Comparison of ENCODE assay signal across 8 mouse cellular contexts in the genomic region with DNA sequence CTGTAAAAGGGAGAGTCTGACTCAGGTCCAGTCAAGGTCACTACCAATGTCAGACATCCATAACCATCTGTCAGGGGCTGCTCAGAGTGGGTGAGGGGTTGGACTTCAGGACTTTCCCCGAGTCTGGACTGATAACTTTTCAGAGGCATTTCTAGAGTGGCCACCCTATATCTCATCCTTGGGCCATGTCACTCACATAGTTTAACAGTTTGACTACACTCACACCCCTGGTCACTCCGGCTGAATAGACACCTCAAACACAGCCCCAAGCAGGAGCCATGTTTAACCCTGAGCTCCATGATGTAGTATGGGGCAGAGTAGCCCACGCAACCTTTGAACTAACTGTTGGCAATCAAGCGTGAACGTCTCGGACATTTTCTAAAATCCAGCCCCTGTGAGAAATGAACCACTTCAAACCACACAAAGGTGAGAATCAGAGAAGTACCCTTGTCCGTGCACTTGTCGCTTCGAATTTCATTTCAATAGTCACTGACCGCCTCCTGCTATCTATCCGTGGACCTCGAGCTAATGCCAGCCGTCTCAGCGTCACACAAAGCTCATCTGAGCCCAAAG. TPM values are rescaled to one million over a fixed set of nuclear protein-coding genes. Genes with fewer than 3 reads are reported as not detected.
A peak's percentile ranks its signal among the peaks of the same experiment; 100 is the strongest.
DNase-seq lines count a peak whose midpoint lies in the region; ATAC-seq and TF ChIP-seq lines count a peak whose summit lies in the region.

No protein-coding gene starts in this region.

- H3K27ac ChIP-seq in left cerebral cortex, adult 2 months, result peak overlapping the region; percentile 88
- peak overlapping the region; percentile 94 for H3K27ac ChIP-seq in embryonic facial prominence, embryonic 14.5 days (replicated peaks; ENCODE audit: low read depth, low read length)
- peak overlapping the region; percentile 96 for H3K27ac ChIP-seq in kidney, embryonic 15.5 days
- H3K27ac ChIP-seq in neural tube, embryonic 12.5 days, result peak overlapping the region; percentile 11; the same call in 1 of the 2 replicates

- H3K9me3 ChIP-seq in embryonic facial prominence, embryonic 14.5 days (ENCODE audit: control insufficient read depth, low read length), result no peaks in the 10 kb centered on the region
- H3K9me3 ChIP-seq in kidney, embryonic 15.5 days (replicated peaks), result no peaks in the 10 kb centered on the region
- no peaks in the 10 kb centered on the region for H3K9me3 ChIP-seq in neural tube, embryonic 12.5 days

- DNase-seq in left cerebral cortex, adult 2 months (ENCODE audit: extremely low spot score in 1 of 2, low spot score in 2 of 2), result no peak
- no peak for DNase-seq in left cerebral cortex, adult 11 months (ENCODE audit: low spot score)
- DNase-seq in embryonic facial prominence, embryonic 14.5 days (ENCODE audit: low spot score), result no peak
- no peak for DNase-seq in retina, postnatal 1 day
- no peak for DNase-seq in gastrocnemius, postnatal 14 days

- peak overlapping the region; percentile 78 for H3K9ac ChIP-seq in embryonic facial prominence, embryonic 14.5 days (ENCODE audit: low read depth, low read length)
- peak overlapping the region; percentile 77 for H3K9ac ChIP-seq in kidney, embryonic 15.5 days
- H3K9ac ChIP-seq in neural tube, embryonic 12.5 days, result 0 out of 2 replicates have a peak overlapping the region, but pooled peaks have one; percentile 38

- WGBS in embryonic facial prominence, embryonic 14.5 days, result 6% methylated on average over 14 of the region's 14 CpGs
- WGBS in kidney, embryonic 15.5 days, result 5% methylated on average over 14 of the region's 14 CpGs
- WGBS in neural tube, embryonic 12.5 days, result 7% methylated on average over 14 of the region's 14 CpGs

- H3K4me2 ChIP-seq in embryonic facial prominence, embryonic 14.5 days (ENCODE audit: low read depth, low read length), result peak overlapping the region; percentile 85
- peak overlapping the region; percentile 92 for H3K4me2 ChIP-seq in kidney, embryonic 15.5 days
- peak overlapping the region; percentile 96 for H3K4me2 ChIP-seq in neural tube, embryonic 12.5 days (replicated peaks)

- ATAC-seq in embryonic facial prominence, embryonic 14.5 days (ENCODE audit: low read depth), result no peak
- no peak for ATAC-seq in kidney, embryonic 15.5 days (replicated peaks; ENCODE audit: low FRiP score)
- no peak for ATAC-seq in neural tube, embryonic 12.5 days (ENCODE audit: low FRiP score, low read depth)
- ATAC-seq in frontal cortex, adult (ENCODE audit: low TSS enrichment), result no peak

- no peak for TF ChIP-seq CTCF in left cerebral cortex, adult 2 months (IDR thresholded peaks at IDR 0.05)

- peak overlapping the region; percentile 77 for H3K4me3 ChIP-seq in left cerebral cortex, adult 2 months
- H3K4me3 ChIP-seq in embryonic facial prominence, embryonic 14.5 days (ENCODE audit: low read depth, low read length), result peak overlapping the region; percentile 79
- peak overlapping the region; percentile 84 for H3K4me3 ChIP-seq in kidney, embryonic 15.5 days (replicated peaks)
- peak overlapping the region; percentile 78 for H3K4me3 ChIP-seq in neural tube, embryonic 12.5 days

- intact Hi-C loops in left cerebral cortex, adult 2 months (cut with DNase I), result no loop called here
- intact Hi-C loops in gastrocnemius, postnatal 14 days (cut with DNase I; ENCODE audit: low total_unique reads), result no loop called here

- H3K4me1 ChIP-seq in embryonic facial prominence, embryonic 14.5 days (ENCODE audit: control insufficient read depth, insufficient read depth, low read length), result peaks cover 7% of the 10 kb centered on the region; the same call in 1 of the 2 replicates
- peaks cover 27% of the 10 kb centered on the region for H3K4me1 ChIP-seq in kidney, embryonic 15.5 days
- peaks cover 15% of the 10 kb centered on the region for H3K4me1 ChIP-seq in neural tube, embryonic 12.5 days

- H3K36me3 ChIP-seq in embryonic facial prominence, embryonic 14.5 days (ENCODE audit: control insufficient read depth, insufficient read depth, low read length), result peaks cover 14% of the 10 kb centered on the region
- peaks cover 17% of the 10 kb centered on the region for H3K36me3 ChIP-seq in kidney, embryonic 15.5 days
- H3K36me3 ChIP-seq in neural tube, embryonic 12.5 days, result peaks cover 17% of the 10 kb centered on the region

- no peaks in the 10 kb centered on the region for H3K27me3 ChIP-seq in embryonic facial prominence, embryonic 14.5 days (replicated peaks; ENCODE audit: control insufficient read depth, insufficient read depth, low read length)
- no peaks in the 10 kb centered on the region for H3K27me3 ChIP-seq in kidney, embryonic 15.5 days
- H3K27me3 ChIP-seq in neural tube, embryonic 12.5 days (replicated peaks), result no peaks in the 10 kb centered on the region

RNA-seq across cellular contexts. Expression of a gene that starts 0.6 kb away (rescaled TPM):
- total RNA-seq in left cerebral cortex, adult 2 months (2021), result 10 to 100 TPM; 37.8 to 38.1 TPM
- polyA plus RNA-seq in embryonic facial prominence, embryonic 14.5 days (2014; fragmentation: Nextera tagmentation; extraction: Ambion mirVana), result 40.6 and 44.1 TPM in 2 replicates
- 78.7 and 81.5 TPM in 2 replicates for polyA plus RNA-seq in kidney, embryonic 15.5 days (2015; fragmentation: Nextera tagmentation; extraction: Ambion mirVana)
- 52.0 and 56.9 TPM in 2 replicates for polyA plus RNA-seq in neural tube, embryonic 12.5 days (2016; fragmentation: Nextera tagmentation; extraction: Ambion mirVana)
- total RNA-seq in gastrocnemius, postnatal 14 days (2021), result 10 to 100 TPM; 26.1 to 27.7 TPM

RNA-seq across cellular contexts. Expression of a gene that starts 5.7 kb away (rescaled TPM):
- 10 to 100 TPM; 17.8 to 25.7 TPM for total RNA-seq in left cerebral cortex, adult 2 months (2021)
- polyA plus RNA-seq in embryonic facial prominence, embryonic 14.5 days (2014; fragmentation: Nextera tagmentation; extraction: Ambion mirVana), result 25.7 and 36.7 TPM in 2 replicates
- polyA plus RNA-seq in kidney, embryonic 15.5 days (2015; fragmentation: Nextera tagmentation; extraction: Ambion mirVana), result 54.9 and 55.1 TPM in 2 replicates
- polyA plus RNA-seq in neural tube, embryonic 12.5 days (2016; fragmentation: Nextera tagmentation; extraction: Ambion mirVana), result 6.8 and 7.2 TPM in 2 replicates
- 10 to 100 TPM; 52.3 to 73.3 TPM for total RNA-seq in gastrocnemius, postnatal 14 days (2021)

RNA-seq across cellular contexts. Expression of a gene that starts 6.4 kb away (rescaled TPM):
- 1 to 10 TPM; 1.7 TPM for total RNA-seq in left cerebral cortex, adult 2 months (2021)
- polyA plus RNA-seq in embryonic facial prominence, embryonic 14.5 days (2014; fragmentation: Nextera tagmentation; extraction: Ambion mirVana), result 0.42 and 0.48 TPM in 2 replicates
- polyA plus RNA-seq in kidney, embryonic 15.5 days (2015; fragmentation: Nextera tagmentation; extraction: Ambion mirVana), result 0.49 and 0.56 TPM in 2 replicates
- polyA plus RNA-seq in neural tube, embryonic 12.5 days (2016; fragmentation: Nextera tagmentation; extraction: Ambion mirVana), result 0.63 and 0.86 TPM in 2 replicates
- under 1 TPM; 0.49 to 0.55 TPM for total RNA-seq in gastrocnemius, postnatal 14 days (2021)

RNA-seq across cellular contexts. Expression of a gene that starts 12.9 kb away (rescaled TPM):
- total RNA-seq in left cerebral cortex, adult 2 months (2021), result 10 to 100 TPM; 34.9 to 36.8 TPM
- 17.6 and 19.8 TPM in 2 replicates for polyA plus RNA-seq in embryonic facial prominence, embryonic 14.5 days (2014; fragmentation: Nextera tagmentation; extraction: Ambion mirVana)
- polyA plus RNA-seq in kidney, embryonic 15.5 days (2015; fragmentation: Nextera tagmentation; extraction: Ambion mirVana), result 31.2 and 35.6 TPM in 2 replicates
- polyA plus RNA-seq in neural tube, embryonic 12.5 days (2016; fragmentation: Nextera tagmentation; extraction: Ambion mirVana), result 23.6 and 24.9 TPM in 2 replicates
- 1 to 10 TPM; 1.6 to 2.0 TPM for total RNA-seq in gastrocnemius, postnatal 14 days (2021)

RNA-seq across cellular contexts. Expression of a gene that starts 29.6 kb away (rescaled TPM):
- total RNA-seq in left cerebral cortex, adult 2 months (2021), result 100 to 1,000 TPM; 103 to 105 TPM
- 12.0 and 13.0 TPM in 2 replicates for polyA plus RNA-seq in embryonic facial prominence, embryonic 14.5 days (2014; fragmentation: Nextera tagmentation; extraction: Ambion mirVana)
- polyA plus RNA-seq in kidney, embryonic 15.5 days (2015; fragmentation: Nextera tagmentation; extraction: Ambion mirVana), result 26.8 and 29.0 TPM in 2 replicates
- 18.4 and 20.1 TPM in 2 replicates for polyA plus RNA-seq in neural tube, embryonic 12.5 days (2016; fragmentation: Nextera tagmentation; extraction: Ambion mirVana)
- total RNA-seq in gastrocnemius, postnatal 14 days (2021), result 10 to 100 TPM; 38.0 to 47.1 TPM

Comparison
In these comparisons a context has a peak if more than half of its experiments do, and no peak if none do; other contexts are left out.
1. H3K27ac ChIP-seq: peak in every context shown above with its lines; median percentile 96 in kidney, embryonic 15.5 days; 94 in embryonic facial prominence, embryonic 14.5 days; 88 in left cerebral cortex, adult 2 months; 11 in neural tube, embryonic 12.5 days.